Mouse (Mus musculus): ENCODE measurements at regions not wholly inside any gene's neighbourhood (a gene's known extent, or its start where the extent isn't known, plus 50 kb on each side); places are given as distances from the start of the nearest gene placed in this dataset.

DNA sequence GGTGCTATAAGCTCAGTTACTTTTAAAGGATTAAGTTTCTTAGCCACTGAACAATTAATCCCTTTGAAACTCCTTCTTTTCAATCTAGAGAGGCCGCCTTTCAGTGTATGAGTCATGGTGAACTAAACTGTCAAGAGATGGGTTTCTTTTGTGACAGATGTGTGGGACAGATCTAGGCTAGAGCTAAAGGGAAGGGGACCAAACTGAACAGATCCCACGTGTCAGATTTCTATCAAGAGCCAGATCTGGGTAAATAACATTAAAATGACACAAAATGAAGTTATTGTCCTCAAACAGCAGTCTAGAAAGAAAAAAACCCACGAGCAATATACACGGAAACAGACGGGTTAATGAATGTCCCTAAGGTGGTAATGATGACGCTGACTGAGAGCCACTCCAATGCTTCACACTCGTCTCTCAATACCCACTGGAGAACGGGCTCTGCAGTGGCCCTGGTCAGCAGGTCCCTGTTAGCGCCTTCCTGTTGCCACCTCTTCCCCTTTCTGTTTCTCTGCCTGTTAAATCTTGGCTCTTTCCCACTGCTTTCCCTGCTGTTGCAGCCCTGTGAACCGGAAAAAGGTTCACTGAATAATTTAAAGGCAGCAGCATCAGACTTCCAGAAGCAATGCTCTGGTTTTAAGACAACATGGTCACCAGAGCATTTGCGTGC is 52.7 kb upstream of the Rab3gap2 start:
- DNase-seq (ENCODE audit: low spot score): no peak

DNA sequence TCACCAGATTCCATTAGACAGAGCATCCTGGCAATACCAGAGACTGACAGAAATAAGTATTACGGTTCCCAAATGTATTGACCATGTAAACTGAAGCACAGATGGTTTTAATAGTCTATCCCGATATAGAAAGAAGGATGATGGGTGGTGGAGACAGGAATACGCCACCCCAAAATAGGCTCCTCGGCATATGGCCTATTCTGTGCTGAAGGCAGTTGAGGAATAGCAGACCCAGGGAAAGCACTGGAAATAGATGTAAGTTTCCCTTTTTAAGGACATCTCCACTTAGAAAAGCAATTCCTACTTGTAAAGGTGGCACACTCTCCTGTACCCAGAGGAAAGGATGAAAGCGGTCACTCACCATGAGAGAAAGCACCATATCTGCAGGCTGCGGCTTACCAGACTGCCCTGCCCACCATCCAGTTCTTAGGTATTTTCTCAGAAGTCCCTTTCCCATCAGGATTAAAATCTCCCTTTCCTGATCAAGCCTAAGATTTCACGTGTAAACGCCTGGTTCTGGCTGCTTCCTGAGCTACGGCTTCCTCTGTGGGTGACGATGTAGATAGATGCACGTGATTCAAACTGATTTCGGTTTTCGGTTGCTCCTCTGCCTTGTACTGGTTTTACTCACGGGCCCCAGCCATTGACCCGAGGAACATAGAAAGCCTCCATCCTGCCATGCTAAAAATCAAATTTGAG is 53.3 kb upstream of the Rab3gap2 start:
- no peak for DNase-seq (ENCODE audit: low spot score)

DNA sequence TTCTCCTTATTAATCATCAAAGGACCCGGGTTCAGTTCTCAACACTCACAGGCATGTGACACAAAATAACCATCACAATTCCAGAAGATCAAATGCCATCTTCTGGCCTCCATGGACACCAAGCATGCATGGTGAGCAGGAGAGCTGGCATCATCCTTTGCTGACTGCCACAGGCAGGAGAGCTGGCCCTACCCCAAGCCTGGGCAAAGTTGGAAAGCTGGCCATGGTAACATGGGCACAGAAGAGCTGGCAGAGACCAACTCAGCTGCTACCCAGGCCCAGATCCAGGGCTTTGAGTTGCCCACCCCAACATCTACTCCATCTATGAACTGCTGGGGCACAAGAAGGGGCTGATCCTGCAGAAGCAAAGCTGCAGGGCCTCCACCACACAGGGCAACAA is 59.1 kb upstream of the Rab3gap2 start:
- DNase-seq (ENCODE audit: low spot score): no peak

DNA sequence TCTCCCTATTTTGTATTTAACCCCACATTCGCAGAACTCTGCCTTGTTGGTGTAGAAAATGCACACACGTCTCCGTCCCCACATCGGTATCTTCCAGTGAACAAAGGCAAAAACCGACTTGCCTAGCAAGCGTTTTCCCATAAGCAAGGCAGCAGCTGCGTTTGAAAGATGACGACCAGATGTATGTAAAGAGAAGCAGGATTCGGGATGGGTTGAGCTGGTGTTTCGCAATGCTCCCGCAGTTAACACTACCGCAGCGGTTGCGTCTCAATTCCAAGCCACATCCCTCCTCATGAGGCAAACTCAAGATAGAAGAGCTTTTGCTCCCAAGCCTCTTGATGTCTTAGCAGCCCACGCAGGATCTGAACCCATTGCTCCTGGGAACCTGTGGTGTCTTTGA is 59.9 kb upstream of the Rab3gap2 start:
- DNase-seq (ENCODE audit: low spot score): no peak

DNA sequence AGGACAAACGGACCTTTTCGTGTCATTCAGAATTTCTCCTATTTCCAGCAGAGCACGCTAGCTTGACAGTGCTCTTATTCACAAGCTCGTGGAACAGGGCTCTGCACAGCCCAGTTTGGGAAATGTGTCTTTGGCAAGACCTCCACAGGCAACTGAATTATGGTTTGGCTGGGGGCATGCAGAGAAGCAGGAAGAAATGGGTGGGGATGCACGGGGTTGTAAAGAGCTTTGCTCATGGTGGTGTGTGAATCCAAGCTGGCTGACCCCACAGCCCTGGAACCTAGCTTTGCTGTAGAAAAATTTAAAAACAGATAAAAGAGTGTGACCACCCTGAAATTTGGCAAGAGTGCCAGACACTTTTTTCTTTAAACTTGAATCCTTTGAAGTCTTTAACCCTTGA is 63.6 kb upstream of the Rab3gap2 start:
- DNase-seq (ENCODE audit: low spot score): no peak

DNA sequence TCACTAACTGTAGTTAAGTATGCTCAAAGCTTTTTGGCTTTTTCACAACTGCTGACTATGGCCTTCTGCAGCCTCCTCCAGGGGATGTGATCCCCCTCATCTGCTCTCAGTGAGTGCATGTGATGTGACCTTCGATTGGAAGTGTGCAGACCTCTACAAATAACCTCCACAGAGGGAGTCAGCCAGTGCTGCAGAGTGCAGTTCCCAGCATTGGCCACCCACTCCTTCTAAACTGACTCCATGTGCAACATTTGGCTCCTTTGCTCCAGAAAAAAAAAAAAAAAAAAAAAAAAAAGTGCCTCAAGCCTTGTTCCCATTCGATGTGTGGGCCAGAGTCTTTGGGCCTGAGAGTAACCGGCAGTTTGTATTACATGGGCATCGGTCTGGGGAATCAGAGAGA is 75.7 kb upstream of the Rab3gap2 start:
- no peak for DNase-seq (ENCODE audit: low spot score)

DNA sequence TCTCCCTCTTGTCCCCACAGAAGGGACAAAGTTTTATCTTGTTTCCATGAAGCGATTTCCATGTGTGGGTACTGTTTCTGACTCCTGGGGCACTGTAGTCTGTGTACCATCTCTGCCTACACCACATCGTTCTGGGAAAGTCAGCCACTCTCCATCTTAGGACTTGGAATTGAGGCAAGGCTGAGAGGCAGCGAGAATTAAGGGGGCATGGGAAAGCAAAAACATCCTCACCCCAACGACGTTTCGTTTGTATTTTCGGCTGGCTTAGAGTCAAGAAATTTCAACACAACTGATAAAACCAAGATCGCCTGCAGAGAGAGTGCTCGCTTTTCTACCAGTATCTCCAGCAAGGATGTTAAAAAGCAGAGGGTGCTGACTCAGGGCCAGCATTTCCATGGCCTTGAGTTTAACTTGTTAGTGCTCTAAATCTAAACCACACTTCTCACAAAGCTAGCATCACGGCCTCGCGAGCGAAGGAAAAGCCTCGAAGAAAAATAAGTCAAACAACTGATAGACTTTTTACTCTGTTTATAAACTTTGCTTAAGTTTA is 78.1 kb upstream of the Rab3gap2 start:
- DNase-seq (ENCODE audit: low spot score): no peak

DNA sequence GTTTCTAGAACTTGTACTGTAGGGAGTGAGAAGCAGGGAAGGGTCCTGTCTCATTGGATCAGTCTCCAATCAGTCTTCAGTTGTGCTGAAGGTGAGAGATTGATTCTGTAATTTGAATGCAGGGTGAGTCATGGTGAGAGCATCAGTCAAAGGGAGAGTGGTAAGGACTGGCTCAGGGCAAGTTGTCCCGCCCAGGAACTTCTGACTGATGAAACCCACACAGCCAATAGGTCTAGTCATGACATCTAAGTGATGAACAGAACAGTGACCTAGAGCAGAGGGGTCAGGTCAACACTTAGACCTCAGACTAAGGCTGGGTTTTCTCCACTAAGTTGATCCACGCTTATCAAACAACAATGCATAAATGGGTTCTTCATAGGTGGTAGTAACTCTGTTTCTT is 82.4 kb upstream of the Rab3gap2 start:
- DNase-seq (ENCODE audit: low spot score): no peak

DNA sequence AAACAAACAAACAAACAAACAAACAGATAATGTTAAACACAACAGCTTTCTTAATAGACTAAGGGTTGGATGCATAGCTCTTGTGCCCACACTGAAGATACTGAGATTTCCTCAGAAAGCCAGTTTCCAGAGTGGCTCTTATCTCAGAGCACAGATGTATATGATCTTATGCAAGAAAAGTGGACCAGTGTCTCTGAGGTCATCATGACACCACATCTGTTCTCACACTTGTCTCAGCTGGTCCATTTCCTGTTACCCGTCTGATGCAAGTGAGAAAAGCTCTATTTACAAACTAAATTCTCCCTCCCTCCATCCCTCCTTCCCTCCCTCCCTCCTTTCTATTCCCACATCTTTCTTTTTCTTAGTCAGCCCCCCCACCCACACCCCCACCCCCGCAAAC is 83.5 kb upstream of the Rab3gap2 start:
- no peak for DNase-seq (ENCODE audit: low spot score)

DNA sequence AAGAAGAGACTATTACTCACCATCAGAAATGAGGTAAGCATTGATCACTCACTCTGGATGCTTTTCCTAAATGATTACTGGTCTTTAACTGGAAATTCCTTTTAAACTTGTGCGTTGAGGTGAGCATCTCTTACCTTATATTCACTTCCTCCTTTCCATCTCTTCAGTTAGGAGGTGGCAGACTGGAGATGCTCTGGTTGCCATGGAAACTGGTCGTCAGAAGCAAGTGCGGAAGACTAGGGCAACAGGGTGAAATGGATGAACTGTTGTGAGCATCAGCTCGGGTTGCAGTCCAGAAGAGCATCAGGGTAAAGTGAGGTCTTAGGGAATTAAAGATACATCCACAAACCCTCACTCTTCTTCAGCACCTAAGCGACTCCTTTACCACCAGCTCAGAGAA is 86.2 kb upstream of the Rab3gap2 start:
- no peak for DNase-seq (ENCODE audit: low spot score)

DNA sequence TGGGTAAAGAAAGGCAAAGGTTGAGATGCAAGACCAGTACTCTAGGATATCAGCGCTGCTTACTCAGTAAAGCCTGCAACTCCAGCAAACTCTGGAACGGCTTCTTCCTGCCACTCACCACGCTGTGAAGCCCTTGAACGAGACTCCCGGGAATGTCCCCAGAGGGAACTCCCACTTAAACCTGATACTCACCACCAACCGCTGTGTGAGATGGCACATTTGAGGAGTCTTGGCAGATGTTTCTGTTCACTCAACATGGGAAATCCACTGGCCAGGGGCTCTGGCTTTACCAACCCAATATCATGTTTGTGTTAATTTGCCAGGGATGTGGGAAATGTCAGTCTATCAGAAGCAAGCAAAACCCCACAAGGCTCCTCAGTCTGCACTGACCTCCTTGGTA is 90.2 kb upstream of the Rab3gap2 start:
- DNase-seq (ENCODE audit: low spot score): no peak

DNA sequence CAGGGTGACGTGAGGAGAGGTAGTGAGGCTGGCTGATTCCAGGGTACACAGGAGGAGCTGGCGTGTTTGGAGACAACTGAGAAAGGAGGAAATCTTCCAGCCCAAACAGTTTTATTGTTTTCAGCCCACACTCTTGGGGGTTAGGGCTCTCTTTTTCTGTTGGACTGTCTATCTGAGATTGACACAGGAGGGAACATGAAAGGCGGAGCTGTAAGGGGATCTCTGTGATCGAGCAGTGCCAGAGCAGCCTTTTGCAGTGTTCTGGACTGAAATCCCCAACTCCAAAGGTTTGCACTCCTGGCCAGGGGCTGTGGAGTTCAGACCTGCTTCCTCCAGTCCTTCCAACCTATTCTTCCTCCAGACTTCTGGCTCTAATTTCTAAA is 91.9 kb upstream of the Rab3gap2 start:
- no peak for DNase-seq (ENCODE audit: low spot score)

DNA sequence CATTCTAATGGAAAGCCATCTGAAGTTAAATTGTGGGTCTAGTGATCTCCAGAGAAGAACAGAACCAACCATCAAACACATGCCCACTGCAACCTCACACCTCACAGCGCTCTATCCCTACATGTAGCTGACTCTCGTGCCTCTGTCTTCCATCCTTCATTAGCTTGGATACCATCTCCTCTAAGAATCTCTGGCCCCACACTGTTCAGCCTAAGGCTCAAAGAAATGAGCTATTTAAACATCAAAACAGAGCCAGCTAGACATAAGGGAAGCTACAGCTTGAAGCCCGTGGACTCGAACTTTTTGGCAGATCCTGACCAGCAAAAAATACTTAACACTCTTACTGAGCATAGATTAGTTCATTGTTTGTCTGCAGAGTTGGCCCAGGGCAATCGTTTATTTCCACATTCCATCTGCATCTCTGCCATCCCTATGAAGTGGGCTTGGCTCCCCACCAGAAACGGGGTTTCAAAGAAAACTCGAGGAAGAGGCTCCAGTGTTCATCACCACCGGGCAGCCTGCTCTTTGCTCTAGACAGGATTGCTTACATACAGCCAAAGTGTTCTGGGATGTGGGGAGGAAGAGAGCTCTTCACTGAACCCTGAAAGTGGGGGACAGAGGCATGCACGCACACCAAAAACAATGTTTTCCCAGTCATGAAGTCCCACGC is 92.4 kb upstream of the Rab3gap2 start:
- no peak for DNase-seq (ENCODE audit: low spot score)

DNA sequence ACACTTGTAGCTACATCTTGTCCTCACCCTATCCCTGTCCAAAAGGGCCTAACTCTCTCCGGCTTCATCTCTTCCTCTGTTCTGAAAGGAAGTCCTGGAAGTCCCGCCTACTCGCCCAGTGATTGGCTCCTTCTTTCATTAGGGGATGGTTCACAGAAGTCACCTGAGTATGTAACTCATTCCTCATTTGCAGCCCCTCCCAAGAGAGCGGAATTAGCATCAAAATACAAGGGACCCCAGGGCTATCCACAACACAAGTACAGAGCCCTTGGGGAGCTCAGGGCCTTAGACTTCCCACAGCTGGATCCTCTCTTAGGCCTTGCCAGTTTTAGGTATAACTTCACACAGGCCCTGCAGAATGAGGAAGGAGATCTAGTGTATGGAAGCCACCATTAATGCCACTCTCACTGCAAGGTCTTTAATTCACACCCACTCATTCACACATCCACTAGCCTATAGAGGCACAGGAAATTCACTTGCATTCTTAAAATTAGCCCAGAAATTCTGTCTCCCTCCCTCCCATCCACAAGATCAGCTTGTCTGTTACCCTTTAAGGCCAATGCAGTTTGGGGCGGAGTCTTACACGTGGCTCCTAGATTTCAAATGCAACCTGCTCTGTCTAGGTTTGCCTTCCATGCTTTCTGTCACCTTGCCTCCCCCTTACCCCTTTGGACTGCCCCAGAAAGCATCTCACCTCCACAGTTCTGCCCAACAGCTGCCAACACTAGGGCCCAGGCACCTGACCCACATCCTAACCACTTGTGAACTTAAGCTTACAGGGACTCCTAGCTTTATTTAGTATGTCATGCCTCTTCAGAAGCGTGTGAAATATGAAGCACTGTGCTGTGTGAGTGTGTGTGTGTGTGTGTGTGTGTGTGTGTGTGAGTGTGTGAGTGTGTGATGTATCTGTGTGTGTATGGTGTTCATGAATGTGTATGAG is 98.7 kb upstream of the Rab3gap2 start:
- no peak for DNase-seq (ENCODE audit: low spot score)

DNA sequence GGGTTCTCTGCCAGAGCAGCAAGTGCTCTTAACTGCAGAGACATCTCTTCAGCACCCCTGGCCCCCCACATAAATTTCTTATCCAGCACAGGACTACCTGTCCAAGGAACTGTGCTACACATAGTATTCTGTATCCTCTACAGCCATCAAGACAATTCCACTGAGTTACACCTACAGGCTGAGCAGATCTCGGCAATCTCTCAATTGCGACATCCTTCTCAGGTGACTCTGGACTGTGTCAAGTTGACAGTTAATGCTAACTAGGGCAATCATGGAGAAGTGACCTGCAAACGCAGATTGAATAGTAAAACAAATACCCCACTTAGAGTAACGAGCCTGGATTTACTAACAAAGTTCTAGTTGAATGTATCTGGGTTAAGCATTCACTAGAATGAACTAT is 100.1 kb upstream of the Rab3gap2 start:
- no peak for DNase-seq (ENCODE audit: low spot score)

DNA sequence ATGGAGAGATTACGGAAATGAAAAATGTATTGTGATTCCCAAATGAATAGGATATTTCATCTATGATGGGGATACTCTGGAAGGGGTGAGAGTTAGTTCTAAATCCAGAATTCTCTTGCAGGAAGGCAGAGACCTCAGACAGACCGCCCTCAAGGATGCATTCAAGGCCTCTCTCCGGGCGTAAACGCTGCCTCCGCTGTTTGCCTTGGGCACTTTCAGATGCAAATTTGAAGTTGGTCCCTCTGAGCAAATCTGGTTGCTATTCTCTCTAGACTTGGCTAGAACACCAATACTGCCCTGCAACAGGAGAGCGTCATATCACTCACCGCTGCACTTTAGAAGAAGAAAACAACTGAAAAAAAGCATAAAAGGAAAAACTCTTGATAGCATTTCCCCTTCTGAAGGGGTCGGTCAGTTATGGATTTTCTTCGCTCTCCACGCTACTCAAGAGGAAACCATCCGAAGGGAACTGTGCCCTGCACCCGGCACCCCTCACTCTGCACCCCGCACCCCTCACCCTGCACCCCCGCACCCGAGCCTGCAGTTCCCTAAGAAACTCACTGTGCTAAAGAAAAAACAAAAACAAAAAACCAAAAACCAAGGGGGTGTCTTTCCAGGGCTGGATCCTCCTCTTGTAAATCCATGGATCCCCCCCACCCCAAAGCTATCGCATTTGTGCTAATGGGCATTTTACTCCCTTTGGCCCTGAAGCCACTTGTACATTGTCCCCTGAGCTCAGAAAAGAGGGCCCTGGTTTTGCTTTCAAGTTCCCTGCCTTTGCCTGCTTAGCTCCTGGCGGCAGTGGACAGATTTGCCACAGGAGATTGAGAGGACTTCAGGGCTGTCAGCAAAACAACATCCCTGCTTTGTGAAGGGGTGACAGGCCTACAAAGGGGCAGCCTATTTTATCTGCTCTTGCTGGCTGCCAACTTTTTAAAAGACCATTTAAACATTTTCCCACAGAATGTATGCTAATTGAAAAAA is 99.9 kb upstream of the Mark1 start:
- no peak for DNase-seq (ENCODE audit: low spot score)

DNA sequence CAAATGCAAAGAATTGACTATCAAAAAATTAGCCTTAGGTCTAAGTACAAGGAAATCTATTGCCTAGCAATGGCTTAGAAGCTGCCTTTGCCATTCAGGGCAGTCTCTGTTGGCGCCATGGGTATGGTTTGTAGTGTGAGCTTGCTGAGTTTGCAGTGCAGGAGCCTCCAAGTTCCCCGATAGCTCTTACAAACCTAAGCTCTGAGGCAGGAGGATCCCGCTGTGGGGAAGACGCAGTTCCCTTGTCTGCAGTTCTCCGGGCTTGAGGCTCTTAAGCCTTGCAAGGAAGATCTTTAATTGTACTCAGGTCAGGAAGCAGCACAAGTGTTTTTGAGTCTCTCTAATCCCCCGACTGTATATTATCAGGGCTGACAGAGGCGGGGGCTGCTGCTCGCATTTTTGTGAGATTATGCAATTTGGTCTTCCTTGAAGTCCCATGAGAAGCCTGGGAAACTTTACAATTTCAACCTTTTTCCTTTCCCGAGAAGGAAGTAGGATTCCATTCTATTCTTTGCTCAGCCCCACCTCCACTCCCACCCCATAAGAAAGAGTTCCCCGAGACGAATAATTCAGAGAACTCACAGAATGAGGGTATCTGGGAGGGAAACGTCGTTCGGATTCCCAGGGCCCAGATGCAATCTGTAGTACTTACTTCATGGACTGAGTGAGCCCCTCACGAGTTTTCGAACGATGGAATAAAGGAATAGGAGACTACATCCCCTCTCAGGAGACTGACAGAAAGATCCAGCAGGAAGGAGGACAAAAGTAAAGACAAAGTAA is 99.0 kb upstream of the Mark1 start:
- no peak for DNase-seq (ENCODE audit: low spot score)

DNA sequence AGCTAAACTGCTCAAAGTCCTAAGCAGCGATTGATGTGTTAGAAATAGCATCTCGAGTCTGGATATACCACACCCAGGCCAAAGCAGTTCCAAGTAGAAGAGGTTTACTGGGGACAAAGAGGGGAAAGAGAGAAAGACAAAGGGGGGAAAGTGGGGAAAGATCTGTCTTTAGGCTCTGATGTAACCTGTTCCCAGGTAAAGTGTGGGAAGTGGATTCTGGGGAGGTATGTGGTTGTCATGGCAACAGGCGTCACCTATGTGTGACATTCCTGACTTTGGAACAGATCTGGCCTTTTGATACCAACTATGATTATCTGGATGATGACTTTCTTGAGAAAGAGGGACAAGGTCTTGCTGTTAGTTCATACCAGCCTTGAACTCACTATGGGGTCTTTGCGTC is 97.4 kb upstream of the Mark1 start:
- no peak for DNase-seq (ENCODE audit: low spot score)

DNA sequence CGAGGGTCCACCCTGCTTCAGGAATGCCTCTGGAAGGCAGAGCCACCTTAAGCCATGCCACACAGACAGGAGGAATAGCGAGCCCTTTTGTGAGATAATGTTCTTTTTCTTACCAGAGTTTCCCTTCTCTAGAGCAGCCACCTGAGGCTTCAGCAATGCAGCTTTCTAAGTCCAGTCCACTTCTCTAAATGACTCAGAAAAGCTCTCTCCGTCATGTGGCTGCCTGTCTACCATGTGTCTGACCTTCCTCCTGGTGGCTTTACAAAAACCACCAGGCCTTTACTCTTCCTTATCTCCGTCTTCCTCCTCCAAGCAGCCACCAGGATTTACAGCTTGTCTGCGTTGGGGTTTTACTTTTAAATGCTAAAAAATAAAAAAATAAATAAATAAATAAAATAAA is 93.4 kb upstream of the Mark1 start:
- DNase-seq (ENCODE audit: low spot score): no peak
